Mouse (Mus musculus) thymus, adult 18-20 months (tissue): ENCODE results near the gene 2610001J05Rik.
A peak's percentile ranks its signal among the peaks of the same experiment; 100 is the strongest.
"Not testable (repeated sequence)": the region's sequence is repeated elsewhere in the genome, so short reads cannot be mapped to it uniquely, and the experiment has no call there.

Experiments
- DNase-seq, 2 experiments: peaks; one replicate each; pipeline ENCODE4 v3.0.0; 2022; ENCODE audit warnings: mixed read lengths in 2 of 2

2610001J05Rik gene

GRCm38 (mm10) chr6:13870919-13871624 is at the start of gene 2610001J05Rik:
Gene 2610001J05Rik (minus strand): TSS chr6:13871518.
- DNase-seq, result peak; percentile 78 to 85

DNA sequence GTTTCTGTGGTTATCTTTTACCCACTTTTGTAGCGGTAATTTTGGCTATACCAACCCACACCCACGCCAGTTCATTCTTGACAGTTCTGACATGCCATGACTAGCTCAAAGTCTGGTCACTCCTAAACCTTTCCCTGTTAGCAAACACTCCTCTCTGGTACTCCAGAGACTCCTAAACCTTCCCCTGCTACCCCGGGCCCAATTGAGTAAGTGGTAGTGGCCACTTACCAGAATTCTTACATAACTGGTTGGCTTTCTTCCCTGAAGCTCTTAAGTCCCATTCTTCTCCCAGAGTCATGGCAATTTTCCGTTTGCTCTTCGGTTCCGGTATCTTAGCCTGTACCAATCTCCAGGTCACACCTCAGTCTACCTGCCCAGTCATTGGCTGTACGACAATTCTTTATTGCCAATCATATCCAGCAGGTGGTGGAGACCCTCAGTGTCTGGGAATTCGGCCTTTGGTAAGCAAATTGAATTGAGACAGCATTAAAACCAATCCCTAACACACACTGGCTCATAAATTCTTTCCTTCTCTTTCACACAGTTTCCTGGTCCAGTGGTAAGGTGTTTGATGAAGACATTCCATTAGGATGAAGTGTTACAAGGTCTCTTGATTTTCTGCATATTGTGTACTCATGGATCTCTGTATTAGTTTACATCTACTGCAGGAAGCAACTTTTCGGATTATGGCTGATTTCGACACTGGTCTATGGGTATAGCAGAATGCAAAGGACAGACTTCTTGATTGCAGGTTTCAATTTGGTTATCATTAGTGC is 38.6 kb upstream of the 2610001J05Rik start:
- DNase-seq, result no peak

- no peak for DNase-seq
Observed at GRCm38 (mm10) chr6:13902941-13903627, 31.8 kb upstream of the 2610001J05Rik start.

DNA sequence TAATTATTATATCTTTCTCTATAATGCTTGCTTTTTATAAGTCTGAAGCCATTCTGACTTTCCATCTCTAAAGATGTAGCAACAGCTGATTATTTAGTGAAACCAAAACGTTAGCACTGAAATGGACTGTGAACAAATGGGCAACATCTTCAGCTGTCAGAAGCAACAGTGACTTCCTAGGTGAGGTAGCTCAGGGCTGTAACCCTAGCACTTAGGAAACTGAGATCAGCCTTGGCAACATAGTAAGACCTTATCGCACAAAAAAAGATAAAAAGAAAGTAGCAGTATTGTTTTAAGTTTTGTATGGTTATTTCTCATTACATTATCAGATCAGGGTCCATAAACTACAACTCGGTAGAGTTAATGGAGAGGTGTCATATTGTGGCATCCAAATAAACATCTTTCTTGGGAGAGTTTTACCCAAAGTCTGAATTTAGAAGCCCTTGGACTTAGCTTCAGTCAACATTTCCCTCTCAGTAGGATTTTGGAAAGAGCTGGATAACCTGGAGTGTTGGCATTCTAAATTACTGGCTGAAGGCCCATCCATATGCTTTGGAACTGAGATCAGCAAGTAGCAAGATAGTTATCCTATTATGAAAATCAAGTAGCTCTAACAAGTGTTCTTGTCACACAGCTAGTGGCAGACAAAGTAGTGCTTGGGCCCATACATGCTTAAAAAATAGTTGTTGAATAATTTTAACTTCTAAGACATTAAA is 13.7 kb upstream of the 2610001J05Rik start:
- DNase-seq, result no peak

DNA sequence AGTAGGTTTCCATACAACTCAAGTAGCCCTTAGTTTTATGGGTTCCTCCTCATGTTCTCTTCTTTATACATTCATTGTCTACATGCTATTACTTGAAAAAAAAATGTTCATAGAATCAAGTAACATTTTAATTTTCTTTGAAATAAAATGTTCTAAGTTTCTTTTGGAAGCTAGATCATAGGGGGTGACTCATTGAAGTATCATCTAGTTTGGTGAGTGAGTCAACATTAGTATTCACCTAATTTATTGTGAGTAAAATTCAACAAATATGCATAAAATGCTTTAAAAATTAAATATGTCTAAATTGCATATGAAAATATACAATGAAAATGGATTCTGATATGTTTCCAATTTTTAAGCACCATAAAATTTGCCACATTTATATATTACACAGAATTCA is 11.6 kb upstream of the 2610001J05Rik start:
- no peak for DNase-seq

GRCm38 (mm10) chr6:13873959-13874358 is 2.6 kb upstream of the 2610001J05Rik start:
- no peak for DNase-seq

DNA sequence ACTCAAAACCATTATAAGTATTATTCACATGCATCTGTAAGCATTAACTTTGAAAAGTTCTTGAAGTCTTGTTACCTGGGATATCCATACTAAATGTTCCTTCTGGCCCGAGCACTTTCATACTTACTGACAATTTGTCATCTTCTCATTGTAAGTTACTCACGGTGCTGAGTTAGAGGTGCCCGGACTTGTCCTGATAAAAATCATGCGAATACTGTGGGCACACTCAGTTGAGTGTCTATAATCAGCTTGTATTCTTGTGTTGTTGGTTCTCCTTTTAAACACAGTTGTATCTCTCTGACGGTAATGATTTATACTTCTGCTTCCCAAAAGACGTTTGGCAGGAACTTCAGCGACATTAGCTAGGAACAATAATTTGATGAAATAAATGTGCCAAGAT is 758 bp upstream of the 2610001J05Rik start:
- DNase-seq, result no peak

- no peak for DNase-seq
Observed at GRCm38 (mm10) chr6:13871625-13871958, 274 bp upstream of the 2610001J05Rik start.

GRCm38 (mm10) chr6:13870289-13870741 is 1.0 kb downstream of the 2610001J05Rik start:
- peak in 1 of 2 experiments; percentile 3 for DNase-seq

DNA sequence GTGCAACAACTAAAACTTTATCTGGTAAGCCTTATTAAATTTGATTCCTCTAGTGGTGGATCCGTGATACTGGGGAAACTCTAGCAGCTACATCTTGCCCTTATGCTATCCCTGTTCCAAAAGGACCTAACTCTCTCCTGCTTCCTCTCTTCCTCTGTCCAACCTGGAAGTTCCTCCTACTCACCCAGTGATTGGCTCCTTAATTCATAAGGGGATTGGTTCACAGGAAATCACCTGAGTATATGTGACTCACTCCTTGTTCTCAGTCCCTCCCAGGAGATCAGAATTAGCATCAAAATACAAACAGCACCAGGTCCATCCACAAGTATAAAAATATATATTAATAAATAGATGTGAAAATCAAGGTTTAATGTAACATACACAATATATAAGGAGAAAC is 10.7 kb downstream of the 2610001J05Rik start:
- no peak for DNase-seq

DNA sequence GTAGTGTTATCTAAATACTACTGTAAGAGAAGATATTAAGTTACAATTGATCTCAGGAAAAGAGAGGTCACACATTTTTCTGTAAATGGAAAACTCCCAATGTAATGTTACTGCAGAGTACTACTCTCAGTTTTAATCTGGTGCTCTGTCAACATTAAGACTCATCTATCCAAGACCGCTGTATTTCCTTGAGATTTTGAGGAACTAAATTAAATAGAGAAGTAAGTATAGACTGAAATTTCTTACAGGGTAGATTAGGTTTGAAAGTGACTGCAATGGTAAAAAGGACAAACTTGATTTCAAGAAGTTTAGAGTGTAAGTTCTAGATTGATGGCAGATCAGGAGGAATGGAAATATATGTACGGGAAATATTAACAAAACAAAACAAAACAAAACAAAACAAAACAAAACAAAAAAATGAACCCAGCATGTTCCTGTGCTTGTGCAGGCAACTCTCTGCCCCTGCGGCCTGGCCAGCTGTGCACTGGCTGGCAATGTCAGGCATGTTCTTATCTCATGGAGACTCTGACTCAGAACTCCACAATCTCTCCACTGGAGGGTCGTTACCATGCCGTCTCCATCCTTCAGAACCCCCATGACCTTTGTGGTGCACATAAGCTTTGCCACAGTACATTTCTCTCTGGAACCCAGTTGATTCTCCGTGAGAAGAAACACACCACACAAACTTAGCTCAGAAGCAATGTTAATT is 11.3 kb downstream of the 2610001J05Rik start:
- no peak for DNase-seq

- DNase-seq, result no peak
Observed at GRCm38 (mm10) chr6:13854230-13854629, 17.1 kb downstream of the 2610001J05Rik start.

GRCm38 (mm10) chr6:13853244-13853643 is 18.1 kb downstream of the 2610001J05Rik start:
- no peak for DNase-seq

DNA sequence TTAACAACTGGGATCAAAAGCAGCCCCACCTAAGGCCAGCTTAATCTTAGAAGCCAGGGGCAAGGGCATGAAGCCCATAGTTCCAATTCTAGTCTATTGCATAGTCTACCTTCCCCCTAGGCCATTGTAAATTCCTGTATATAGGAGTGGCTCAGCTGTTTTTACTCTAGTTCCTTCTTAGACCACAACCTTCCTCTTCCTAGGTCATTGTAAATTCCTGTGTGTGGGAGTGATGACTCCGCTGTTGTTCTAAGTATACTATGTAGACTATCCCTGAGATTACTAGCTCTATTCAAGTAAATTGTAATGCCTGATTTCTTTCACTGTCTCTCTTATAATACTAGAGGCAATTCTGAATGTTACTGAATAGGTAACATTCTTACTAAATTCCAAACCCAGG is 25.3 kb downstream of the 2610001J05Rik start:
- DNase-seq, result not testable (repeated sequence)

GRCm38 (mm10) chr6:13839345-13840054 is 31.8 kb downstream of the 2610001J05Rik start, which contains the start of gene Gpr85:
Gene Gpr85 (minus strand): TSS chr6:13839942.
- no peak for DNase-seq

GRCm38 (mm10) chr6:13838677-13839344 is 32.5 kb downstream of the 2610001J05Rik start:
- DNase-seq, result peak; percentile 8

DNA sequence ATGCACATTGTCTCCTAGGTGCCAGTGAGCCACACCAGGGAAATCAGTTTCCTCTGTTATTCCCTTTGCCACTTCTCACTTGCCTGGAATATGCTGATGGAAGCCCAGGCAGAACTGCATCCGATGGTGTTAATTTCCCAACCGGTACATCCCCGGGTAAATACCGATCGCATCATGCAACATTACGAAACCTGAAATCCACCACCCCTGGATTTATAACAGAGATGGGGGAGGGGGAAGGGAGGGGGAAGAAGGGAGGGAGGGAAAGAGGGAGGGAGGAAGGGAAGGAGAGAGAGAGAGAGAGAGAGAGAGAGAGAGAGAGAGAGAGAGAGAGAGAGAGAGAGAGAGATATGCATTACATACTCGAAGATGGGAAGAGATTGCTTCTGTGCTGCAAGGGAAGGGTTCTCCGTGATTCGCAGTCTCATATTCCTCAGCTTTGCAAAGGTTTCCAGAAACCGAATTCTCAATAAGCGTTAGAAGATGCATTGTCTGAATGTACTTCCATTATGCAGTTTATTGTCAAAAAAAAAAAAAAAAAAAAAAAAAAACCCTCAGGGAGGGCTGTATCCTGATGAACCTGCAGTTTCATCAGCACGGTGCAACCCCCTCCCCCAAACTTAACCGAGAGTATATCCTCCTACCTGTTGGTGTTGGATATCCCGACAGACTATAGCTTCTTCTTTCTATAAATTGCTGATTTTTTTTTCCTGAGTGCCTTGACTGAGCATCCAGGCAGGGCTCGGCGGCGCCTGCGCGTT is 33.2 kb downstream of the 2610001J05Rik start:
- no peak for DNase-seq

- DNase-seq, result no peak
Observed at GRCm38 (mm10) chr6:13836967-13837570, 34.2 kb downstream of the 2610001J05Rik start.
